Mouse (Mus musculus): Measurements from ENCODE around the gene Ddr1.

Ddr1 gene

GRCm38 (mm10) chr17:35689936-35690645 is 14.3 kb downstream of the Ddr1 start:
- no peak for DNase-seq

- DNase-seq, result no peak
Observed at GRCm38 (mm10) chr17:35688347-35689175, 15.9 kb downstream of the Ddr1 start.

DNA sequence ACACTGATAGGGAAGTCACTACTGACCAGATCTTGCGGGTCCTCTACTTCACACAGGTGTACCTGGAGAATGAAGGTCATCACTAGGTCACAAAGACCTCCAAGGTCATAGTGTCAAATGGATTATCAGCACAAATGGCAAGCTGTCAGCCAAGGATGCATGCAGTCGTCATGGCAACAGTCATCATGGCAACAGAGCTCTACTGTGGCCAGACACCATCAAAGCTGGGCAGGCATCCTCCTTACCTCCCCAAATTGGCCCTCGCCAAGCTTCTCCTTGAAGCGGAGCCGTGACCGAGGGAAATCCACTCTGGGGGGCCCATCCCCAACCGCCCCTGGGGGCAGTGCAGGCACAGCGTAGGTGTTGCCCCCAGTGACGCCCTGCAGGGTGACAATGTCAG is 19.4 kb downstream of the Ddr1 start:
- DNase-seq, result no peak

- DNase-seq, result no peak
Observed at GRCm38 (mm10) chr17:35681986-35682385, 22.4 kb downstream of the Ddr1 start.

GRCm38 (mm10) chr17:35680591-35680990 is 23.8 kb downstream of the Ddr1 start:
- no peak for DNase-seq

DNA sequence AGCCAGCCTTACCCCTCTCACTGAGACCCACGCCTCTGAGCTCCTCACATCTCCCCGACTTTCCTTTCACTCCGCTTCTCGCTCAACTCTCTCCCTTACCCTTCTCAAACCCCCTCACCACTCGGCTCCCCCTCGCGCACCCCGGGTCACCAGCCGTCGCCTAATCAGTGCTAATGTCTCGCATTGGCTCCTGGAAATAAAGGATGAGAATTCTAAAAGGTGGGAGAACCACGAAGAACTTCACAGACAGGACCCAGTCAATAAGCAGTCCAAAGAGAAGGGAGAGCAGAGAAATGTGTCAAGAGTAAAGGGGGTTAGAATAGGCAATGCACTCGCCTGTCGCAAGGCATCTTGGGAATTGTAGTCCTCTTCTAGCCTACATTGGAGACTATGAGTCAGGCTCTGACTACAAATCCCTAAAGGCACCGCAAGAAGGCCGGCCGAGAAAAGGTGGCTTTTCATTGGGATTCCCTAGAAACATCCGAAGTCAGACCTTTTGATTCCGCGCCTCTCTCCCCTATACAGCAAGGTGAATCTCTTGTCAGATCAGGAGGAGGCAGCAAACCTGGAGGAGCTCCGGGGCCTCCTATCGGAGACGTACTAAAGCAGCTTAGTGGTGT is 30.9 kb downstream of the Ddr1 start, which contains the start of gene Gtf2h4:
Gene Gtf2h4 (minus strand): TSS at position 324 of the 620 bp plus-strand sequence.
- DNase-seq, result peak; percentile 98

GRCm38 (mm10) chr17:35672527-35672926 is 31.9 kb downstream of the Ddr1 start:
- no peak for DNase-seq

- no peak for DNase-seq
Observed at GRCm38 (mm10) chr17:35671846-35672245, 32.6 kb downstream of the Ddr1 start.

GRCm38 (mm10) chr17:35669731-35670130 is 34.7 kb downstream of the Ddr1 start:
- no peak for DNase-seq

DNA sequence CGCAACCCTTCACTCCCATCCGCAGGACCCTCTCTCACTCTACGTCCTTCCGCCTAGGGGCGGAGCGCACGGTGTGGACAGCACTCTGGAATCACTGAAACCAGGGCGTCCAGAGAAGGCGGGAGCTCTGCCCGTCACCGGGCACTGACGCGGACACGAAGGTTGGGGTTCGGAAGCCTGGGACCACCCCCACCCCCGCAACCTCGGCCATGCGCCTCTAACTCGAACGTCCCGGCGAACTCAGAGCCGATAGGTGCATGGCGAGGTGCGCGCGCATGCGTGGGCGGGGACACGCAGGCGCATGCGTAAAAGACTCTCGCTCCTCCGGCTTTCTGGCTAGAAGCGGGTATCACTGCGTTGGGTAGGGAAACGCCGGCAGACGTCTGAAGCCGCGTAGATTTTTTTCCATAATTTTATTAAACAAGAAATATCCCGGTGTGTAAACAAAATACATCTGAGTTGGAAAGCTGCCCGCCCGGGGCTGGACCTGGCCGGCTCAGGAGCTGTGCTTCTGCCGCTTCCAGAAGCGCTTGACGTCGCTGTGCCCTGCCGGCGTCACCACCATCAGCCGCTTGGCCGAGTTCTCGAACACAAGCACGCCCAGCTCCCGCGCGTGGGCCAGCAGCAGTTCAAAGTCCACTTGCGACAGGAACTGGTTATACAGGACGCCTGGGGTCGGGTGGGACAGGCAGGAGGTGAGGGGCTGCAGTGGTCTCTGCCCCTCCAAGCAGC is 36.9 kb downstream of the Ddr1 start, which contains the start of gene Vars2:
Gene Vars2 (minus strand): TSS at position 259 of the 732 bp plus-strand sequence.
- DNase-seq, result peak; percentile 98

DNA sequence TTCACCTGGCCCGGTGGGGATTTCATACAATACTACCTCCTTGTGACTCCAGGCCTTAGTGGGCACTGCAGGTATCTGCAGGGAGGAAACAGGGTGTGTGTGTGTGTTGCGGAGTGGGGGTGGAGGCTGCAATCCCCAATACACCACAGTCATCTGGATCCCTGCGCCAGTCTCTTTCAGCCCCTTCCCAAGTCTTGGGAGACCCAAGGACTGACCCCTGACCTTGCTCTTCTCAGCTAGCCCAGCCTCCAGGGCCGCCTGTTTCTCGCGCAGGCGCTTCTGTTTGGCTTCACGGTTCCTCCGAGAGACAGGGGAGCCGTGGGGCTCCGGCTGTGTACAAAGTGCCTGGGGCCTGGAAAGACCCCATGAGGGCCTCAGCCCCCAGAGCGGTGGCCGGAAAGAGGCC is 37.6 kb downstream of the Ddr1 start:
- no peak for DNase-seq

GRCm38 (mm10) chr17:35665957-35666515 is 38.4 kb downstream of the Ddr1 start:
- DNase-seq, result no peak

DNA sequence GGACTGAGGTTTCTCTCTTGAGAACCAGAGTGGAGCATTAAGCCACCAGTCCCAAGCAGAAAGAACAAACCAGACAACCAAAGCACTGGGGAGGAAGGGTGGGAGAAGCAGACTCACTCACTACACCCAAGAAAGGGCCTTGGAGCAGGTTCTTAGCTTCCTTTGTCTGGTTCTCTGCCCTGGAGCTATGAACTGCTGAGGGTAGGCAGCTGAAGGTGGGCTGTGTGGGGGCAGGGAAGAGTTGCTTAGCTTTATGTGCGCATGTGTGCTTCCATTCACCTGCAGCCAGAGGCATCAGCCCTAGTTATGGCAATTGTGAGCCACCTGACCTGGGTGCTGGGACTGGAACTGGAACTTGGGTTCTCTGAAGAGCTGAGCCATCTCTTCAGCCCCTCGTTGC is 51.3 kb downstream of the Ddr1 start:
- no peak for DNase-seq

DNA sequence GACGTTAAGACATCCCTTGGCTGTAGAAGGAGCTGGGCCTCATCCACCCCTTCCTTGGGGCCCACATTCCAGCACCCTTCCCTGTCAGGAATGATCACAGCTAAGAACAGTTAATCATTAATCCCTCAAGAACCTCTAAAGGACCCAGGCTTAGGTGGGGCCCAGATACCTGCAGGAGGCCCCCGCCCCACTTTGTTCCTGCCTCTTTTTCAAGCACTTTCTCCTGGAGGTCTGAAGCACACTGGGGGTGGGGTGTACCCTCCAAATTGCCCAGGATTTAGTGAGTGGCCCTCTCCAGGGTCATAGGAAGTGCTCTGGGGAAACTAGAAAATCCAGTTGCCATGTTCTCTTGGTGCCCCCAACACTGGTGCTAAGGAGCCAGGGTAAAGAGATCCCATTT is 55.0 kb downstream of the Ddr1 start:
- no peak for DNase-seq

GRCm38 (mm10) chr17:35643609-35644236 is 60.7 kb downstream of the Ddr1 start, which contains the start of gene Mucl3:
Gene Mucl3 (minus strand): TSS chr17:35643695.
- DNase-seq, result no peak

GRCm38 (mm10) chr17:35639352-35639751 is 65.1 kb downstream of the Ddr1 start:
- no peak for DNase-seq

DNA sequence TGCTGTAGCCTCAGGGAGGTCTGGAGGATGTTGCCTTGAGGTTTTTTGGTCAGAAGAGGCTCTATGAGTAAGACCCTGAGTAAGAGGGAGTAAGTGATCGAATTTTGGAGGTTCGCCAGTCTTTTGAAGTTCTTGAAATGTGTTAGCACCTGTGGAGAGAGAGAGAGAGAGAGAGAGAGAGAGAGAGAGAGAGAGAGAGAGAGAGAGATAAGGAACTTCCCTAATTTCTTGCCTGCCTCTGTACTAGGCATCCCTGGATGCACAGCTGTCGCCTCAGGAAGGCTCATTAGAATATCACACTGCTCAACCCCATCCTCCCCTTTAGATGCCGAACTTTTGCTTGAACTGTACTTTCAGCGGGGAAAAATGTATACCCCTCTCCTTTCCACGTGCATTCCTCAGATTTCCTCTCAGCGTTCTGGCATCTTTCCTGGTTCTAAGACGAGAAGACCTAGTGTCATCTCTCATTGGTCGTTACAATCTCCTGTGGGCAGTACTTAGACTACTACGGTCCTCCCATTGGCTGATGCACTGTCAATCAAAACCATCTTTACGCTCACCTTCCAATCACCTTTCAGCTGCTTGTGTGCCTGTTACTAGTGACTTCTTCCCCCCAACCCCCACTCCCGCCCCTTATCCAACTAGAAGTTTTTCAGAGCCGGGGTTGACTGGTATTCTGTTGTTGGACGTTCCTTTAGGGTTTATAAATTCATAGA is 65.8 kb downstream of the Ddr1 start:
- no peak for DNase-seq

DNA sequence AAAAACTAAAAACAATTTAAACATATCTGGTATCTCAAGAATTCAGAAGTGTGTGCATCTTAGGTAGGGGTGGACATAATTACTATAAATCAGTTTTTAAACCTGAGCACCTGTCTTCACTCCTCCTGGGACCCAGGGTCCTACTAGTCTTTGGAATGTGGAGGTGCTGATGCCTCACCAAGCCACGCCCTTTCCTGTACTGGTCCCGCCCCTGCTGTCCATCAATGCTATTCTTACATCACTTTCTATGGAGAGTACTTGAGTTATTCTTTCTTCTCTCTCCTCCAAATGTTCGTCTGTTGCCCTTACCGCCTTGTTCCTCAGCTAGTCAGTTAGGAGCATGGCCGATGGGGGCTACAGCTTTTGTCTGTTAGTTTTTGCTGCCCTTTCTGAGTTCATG is 68.1 kb downstream of the Ddr1 start:
- DNase-seq, result peak; percentile 55

- peak; percentile 88 for DNase-seq
Observed at GRCm38 (mm10) chr17:35635699-35636111, 68.7 kb downstream of the Ddr1 start.

DNA sequence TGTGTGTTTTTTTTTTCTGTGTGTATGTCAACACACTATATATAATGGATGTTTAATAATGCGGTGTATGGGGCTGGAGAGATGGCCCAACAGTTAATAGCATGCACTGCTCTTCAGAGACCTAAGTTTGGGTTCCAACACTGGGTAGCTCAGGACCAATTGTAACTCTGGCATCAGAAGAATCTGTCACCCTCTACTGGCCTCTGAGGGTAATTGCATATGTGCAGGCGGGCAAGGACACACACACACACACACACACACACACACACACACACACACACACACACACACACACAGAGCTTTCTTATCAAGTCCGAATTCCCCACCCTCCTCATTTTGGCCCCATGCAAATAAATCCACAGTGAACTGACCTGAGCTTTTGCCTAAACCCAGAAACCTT is 69.2 kb downstream of the Ddr1 start:
- DNase-seq, result no peak

DNA sequence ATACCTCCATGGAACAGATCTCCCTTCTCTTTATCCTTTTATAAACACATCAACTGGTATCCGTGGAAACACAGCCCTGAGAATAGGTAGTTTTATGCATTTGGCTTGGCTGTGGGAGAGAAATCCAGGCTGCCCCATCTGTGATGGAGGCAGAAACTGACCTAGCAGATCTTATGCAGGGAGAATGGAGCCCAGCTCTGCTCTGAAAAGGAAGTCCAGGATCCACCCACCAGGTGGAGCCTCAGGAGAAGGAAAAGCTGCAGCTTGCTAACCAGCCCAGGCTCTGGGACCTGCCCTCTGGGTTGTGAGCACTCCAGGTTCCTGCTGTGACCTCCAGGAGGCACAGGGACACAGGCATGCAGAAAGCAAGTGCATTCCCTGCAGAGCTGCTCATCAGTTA is 70.4 kb downstream of the Ddr1 start:
- no peak for DNase-seq
